Comparison of ENCODE assay signal across 24 mouse cellular contexts in genomic region chr14:75279716-75280115, GRCm38 (mm10). TPM values are rescaled to one million over a fixed set of nuclear protein-coding genes. Genes with fewer than 3 reads are reported as not detected.
A peak's percentile ranks its signal among the peaks of the same experiment; 100 is the strongest.
DNase-seq lines count a peak whose midpoint lies in the region; ATAC-seq lines count a peak whose summit lies in the region.
"Had no signal": no experiment of that assay in that cellular context is flagged by ENCODE, and none has a peak within 500 bp of the region (broad histone marks: within the 10 kb centered on the region; RNA-seq: fewer than 3 reads in every experiment).

No protein-coding gene starts in this region.

- WGBS in forebrain, embryonic 16.5 days, result 62% methylated on average over 6 of the region's 6 CpGs
- WGBS in forebrain, embryonic 10.5 days, result 91% methylated on average over 6 of the region's 6 CpGs

- no peaks in the 10 kb centered on the region for H3K27me3 ChIP-seq in forebrain, embryonic 16.5 days (replicated peaks; ENCODE audit: control insufficient read depth, insufficient read depth, low read length)
- H3K27me3 ChIP-seq in forebrain, embryonic 10.5 days (ENCODE audit: poor library complexity, severe bottlenecking), result no peaks in the 10 kb centered on the region
- H3K27me3 ChIP-seq: embryonic facial prominence, embryonic 15.5 days; hindbrain, embryonic 13.5 days had no signal

- H3K4me2 ChIP-seq in forebrain, embryonic 16.5 days (ENCODE audit: low read length), result peak overlapping the region; percentile 22
- H3K4me2 ChIP-seq: embryonic facial prominence, embryonic 15.5 days; hindbrain, embryonic 13.5 days had no signal

- intact Hi-C loops in left cerebral cortex, postnatal 14 days (cut with DNase I), result loop anchor here (5.0 kb wide), 1 partner anchor 42 kb away; no protein-coding TSS in a partner anchor

- H3K27ac ChIP-seq in forebrain, embryonic 16.5 days (ENCODE audit: low read length), result peak overlapping the region; percentile 52
- no peak overlapping the region for H3K27ac ChIP-seq in forebrain, embryonic 10.5 days
- H3K27ac ChIP-seq: embryonic facial prominence, embryonic 15.5 days; heart, embryonic 10.5 days; hindbrain, embryonic 13.5 days; hindbrain, postnatal 0 days had no signal

- peaks cover 17% of the 10 kb centered on the region for H3K4me1 ChIP-seq in forebrain, embryonic 16.5 days (replicated peaks; ENCODE audit: control insufficient read depth, insufficient read depth, low read length)
- H3K4me1 ChIP-seq in forebrain, embryonic 10.5 days, result peaks cover 8% of the 10 kb centered on the region

- H3K4me3 ChIP-seq in forebrain, embryonic 16.5 days (replicated peaks; ENCODE audit: low read length), result no peak overlapping the region
- H3K4me3 ChIP-seq in forebrain, embryonic 10.5 days, result no peak overlapping the region
- H3K4me3 ChIP-seq: embryonic facial prominence, embryonic 15.5 days; erythroblast, embryonic 14.5 days; heart, embryonic 10.5 days; hindbrain, embryonic 13.5 days had no signal

- ATAC-seq in forebrain, embryonic 16.5 days, result no peak
- ATAC-seq: hindbrain, postnatal 0 days had no signal

- no peak for DNase-seq in forebrain, embryonic 10.5 days (ENCODE audit: extremely low spot score, low spot score)
- DNase-seq in left cerebral cortex, postnatal 14 days (ENCODE audit: low spot score in 2 of 2), result peak; percentile 29 to 35
- DNase-seq in left cerebral cortex, adult 11 months (ENCODE audit: low spot score), result no peak
- peak; percentile 15 for DNase-seq in right cerebral cortex, postnatal 4 days
- no peak for DNase-seq in right cerebral cortex, adult 2 months (ENCODE audit: low spot score in 2 of 2)
- DNase-seq: adrenal gland, adult 2 months; adrenal gland, postnatal 25 days; cerebellum, adult 11 months; cerebellum, adult 8-10 months; cerebellum, postnatal 14 days; embryo, embryonic 11 days; gastrocnemius, postnatal 10 days; heart, adult 18-20 months; heart, postnatal 10 days; heart, postnatal 4 days had no signal

- H3K9ac ChIP-seq in forebrain, embryonic 16.5 days (replicated peaks; ENCODE audit: low read depth, low read length), result no peak overlapping the region
- H3K9ac ChIP-seq: embryonic facial prominence, embryonic 15.5 days; hindbrain, embryonic 13.5 days had no signal

- H3K36me3 ChIP-seq in forebrain, embryonic 16.5 days (ENCODE audit: control insufficient read depth, insufficient read depth), result no peaks in the 10 kb centered on the region
- no peaks in the 10 kb centered on the region for H3K36me3 ChIP-seq in forebrain, embryonic 10.5 days (replicated peaks)
- H3K36me3 ChIP-seq: embryonic facial prominence, embryonic 15.5 days; heart, embryonic 10.5 days; hindbrain, embryonic 13.5 days had no signal

- no peaks in the 10 kb centered on the region for H3K9me3 ChIP-seq in forebrain, embryonic 16.5 days (ENCODE audit: control insufficient read depth, low read length)
- H3K9me3 ChIP-seq in forebrain, embryonic 10.5 days, result no peaks in the 10 kb centered on the region
- H3K9me3 ChIP-seq: embryonic facial prominence, embryonic 15.5 days; heart, embryonic 10.5 days; hindbrain, embryonic 13.5 days had no signal

RNA-seq across cellular contexts. Expression of gene Zc3h13, which starts 4.5 kb away (rescaled TPM):
- 53.4 and 54.7 TPM in 2 replicates for polyA plus RNA-seq in forebrain, embryonic 16.5 days (2015; fragmentation: Nextera tagmentation; extraction: Ambion mirVana)
- 36.9 and 38.3 TPM in 2 replicates for polyA plus RNA-seq in forebrain, embryonic 10.5 days (2016; fragmentation: Nextera tagmentation; extraction: Ambion mirVana)
- 10 to 100 TPM; 52.1 to 55.3 TPM for total RNA-seq in left cerebral cortex, postnatal 14 days (2021)

RNA-seq across cellular contexts. Expression of gene Cpb2, which starts 37.6 kb away (rescaled TPM):
- not detected in 2 replicates for polyA plus RNA-seq in forebrain, embryonic 16.5 days (2015; fragmentation: Nextera tagmentation; extraction: Ambion mirVana)
- polyA plus RNA-seq in forebrain, embryonic 10.5 days (2016; fragmentation: Nextera tagmentation; extraction: Ambion mirVana), result not detected in 2 replicates
- total RNA-seq in left cerebral cortex, postnatal 14 days (2021), result not detected
- total RNA-seq: adrenal gland, postnatal 25 days; common myeloid progenitor, adult 5-6 weeks; gastrocnemius, postnatal 10 days; heart, adult 18-20 months; heart, postnatal 10 days; heart, postnatal 4 days; hindbrain, postnatal 0 days had no signal
- polyA plus RNA-seq: adrenal gland, adult 2 months; embryonic facial prominence, embryonic 11.5 days; embryonic facial prominence, embryonic 15.5 days; erythroblast, embryonic 14.5 days; heart, embryonic 14.5 days; hindbrain, embryonic 13.5 days; hindbrain, postnatal 0 days had no signal

Comparison
In these comparisons a context has a peak if more than half of its experiments do, and no peak if none do; other contexts are left out.
1. DNase-seq: peak in left cerebral cortex, postnatal 14 days (2 of 2) and right cerebral cortex, postnatal 4 days (single experiment); none in forebrain, embryonic 10.5 days (single experiment), left cerebral cortex, adult 11 months (single experiment) and right cerebral cortex, adult 2 months (0 of 2).